Mouse (Mus musculus): Measurements from ENCODE around the gene Mtss1l.

Gene Mtss1l

DNA sequence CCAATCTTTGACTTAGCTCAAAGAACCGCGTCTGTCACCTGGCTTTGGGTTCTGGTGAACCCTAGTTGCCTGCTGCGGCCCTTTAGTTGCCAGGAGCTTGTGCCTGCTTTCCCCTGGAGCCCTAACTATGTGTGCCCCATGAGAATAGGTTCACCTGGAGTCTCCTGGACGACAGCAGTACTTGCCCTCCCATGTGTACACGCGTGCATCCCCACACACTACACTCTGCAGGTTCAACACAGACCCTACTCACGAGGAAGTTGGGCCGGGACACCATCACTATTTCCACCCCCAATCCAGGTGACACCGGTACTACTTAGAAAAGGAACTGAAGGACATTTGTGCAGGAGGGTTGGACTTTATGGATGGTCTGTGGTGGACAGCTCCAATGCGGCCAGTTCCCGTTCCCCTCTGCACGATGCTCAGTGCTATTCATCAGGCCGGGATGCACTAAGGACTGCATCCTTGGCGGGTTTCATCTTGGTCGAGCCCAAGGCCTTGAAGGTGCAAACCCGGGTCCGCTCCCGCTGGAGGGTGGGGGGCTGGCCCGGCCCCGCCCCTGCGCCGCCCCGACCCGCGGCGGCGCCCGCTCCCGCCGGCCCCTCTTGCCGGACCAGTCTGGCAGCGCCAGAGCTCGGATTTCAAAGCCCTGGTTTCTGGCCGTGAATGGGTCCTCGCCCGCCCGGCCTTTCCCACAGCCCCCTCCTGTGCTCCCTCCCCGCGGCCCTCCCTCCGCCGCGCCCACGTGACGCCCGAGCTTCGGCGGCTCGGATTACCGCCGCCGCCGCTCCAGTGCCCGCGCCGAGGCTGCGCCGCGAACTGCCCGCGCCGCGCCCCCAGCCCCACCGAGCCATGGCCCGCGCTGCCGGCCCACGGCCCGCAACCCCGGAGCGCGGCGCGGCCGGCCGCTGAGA is at the start of gene Mtss1l:
TSS of gene Mtss1l (plus strand) at position 792 of the 914 bp plus-strand sequence.
- peak; percentile 94 for DNase-seq

DNA sequence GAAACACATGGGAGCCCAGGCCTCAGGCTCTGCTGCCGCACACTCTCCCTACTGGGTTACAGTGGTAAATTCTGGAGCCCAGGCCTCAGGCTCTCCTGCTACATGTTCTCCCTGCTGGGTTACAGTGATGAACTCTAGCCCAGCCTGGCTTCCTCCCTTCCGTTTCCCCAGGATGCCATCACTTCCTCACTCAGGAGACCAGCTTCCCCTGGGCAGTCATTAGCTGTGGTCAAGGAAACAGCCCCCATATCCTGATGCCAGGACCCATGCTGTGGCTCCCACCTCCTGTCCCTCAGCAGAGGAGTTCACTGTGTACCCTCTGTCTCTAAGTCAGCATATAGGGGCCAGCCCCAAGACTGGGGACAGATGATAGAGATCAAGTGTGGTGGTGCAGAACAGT is 49.1 kb upstream of the Mtss1l start:
- DNase-seq = no peak

DNA sequence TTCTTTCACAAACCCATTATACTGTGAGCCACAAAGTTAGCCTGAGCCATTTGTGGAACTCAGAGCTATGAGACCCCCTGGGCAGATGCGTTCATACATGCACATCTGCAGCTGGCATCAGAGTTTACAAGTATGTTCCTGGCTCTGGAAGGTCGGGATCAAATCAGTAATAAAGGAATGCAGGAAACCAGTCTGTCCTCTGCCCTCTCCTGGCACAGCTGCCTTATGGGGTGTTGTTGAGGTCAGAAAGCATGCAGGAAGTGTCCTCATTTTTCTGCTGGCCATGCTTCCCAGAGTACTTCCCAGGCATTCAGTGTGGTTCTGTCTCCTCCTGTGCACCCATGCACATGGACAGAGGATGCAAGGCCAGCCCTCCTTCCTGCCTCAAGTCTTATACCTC is 48.1 kb upstream of the Mtss1l start:
- no peak for DNase-seq

DNA sequence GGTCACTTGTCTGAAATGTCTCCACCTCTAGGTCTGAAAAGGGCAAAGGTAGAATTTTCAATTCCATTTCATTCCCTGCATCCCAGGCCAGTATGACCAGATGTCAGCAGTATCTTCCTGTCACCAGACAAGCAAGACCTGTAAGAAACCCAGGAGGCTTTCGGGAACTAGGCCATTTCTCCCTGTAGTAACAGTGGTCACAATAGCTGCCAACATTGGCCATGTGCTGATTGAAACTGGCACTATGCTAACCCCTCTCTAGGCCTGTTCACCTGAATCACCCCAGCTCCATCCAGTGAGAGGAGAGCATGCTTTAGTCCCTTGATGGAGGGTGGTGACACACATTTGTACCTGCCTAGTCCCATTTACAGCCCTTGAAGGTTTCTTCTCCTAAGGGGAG is 46.7 kb upstream of the Mtss1l start:
- no peak for DNase-seq

DNA sequence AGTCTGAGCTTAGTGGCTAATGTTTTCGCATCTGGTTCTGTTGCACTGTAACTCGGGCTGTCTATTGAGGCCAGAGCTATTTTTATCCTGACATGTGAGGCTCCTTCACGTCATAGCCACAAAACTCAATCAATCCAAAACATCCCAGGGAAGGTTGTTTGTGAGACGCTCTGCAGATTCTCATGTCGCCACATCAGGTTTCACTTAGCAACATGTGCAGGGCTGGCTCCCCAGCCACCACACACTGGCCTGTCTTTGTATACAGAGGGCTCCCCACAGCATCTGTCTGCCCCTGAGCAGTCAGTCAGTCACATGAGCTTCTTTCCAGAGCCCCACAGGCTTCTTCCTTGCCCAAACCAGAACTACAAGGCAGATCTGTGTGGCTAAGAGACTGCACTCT is 44.6 kb upstream of the Mtss1l start:
- DNase-seq = no peak

DNA sequence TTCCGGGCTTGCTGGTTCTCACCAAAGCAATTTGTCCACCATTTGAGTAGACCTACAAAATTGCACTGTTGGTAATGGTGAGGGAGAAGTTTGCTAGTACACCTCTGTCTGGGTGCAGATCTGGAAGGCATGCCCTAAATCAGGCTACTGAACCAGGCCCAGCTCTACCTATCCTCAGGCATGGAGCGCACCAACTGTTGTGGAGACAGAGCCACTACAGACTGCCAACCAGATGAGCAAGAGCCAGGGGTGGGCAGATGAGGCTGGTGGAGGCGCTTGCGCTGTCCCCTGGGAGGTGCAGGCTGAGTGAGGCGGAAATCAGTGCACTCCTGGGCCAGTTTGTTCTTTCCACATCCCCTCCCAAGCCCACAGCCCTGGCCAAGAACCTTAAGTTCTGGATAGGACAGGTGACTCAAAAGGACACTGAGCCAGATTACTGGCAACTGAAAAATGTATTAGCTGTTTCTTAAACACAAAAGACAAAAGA is 44.1 kb upstream of the Mtss1l start:
- no peak for DNase-seq

DNA sequence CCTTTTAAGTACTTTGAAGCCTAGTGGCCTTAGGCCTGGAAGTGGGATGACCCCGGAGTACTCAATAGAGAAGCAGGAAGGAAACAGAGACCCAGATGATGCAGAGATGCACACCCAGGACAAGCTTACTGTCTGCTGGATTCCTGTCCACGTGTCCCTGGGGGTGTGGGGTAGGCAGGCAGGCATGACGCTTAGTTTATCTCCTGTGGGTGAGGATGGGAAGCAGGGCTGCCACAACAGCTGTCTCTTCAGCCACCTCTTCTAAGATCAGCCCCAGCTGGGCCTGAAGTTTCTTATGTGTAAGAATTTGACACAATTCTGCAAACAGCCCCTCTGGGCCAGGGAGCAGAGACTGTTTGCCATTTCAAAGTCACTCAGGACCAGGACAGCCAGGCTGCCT is 42.3 kb upstream of the Mtss1l start:
- no peak for DNase-seq

DNA sequence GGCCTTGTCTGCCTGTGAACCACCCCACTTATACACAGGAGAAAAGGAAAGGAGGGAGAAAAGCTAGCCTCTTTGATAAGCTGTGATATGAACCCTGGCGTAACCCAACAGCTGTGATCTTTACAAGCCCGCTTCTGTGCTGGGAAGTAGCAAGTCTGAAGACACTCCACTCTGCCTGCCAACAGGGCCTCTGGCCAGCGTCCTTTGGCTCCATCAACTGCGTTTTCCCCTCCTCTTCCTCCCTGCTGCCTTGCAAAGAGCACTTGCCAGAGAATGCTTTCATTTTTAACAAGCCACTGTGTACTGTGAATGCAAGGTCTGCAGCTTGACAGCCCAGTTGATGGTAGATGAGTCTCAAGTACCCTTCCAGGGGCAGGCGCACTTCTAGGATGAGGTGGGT is 33.5 kb upstream of the Mtss1l start:
- DNase-seq = no peak

DNA sequence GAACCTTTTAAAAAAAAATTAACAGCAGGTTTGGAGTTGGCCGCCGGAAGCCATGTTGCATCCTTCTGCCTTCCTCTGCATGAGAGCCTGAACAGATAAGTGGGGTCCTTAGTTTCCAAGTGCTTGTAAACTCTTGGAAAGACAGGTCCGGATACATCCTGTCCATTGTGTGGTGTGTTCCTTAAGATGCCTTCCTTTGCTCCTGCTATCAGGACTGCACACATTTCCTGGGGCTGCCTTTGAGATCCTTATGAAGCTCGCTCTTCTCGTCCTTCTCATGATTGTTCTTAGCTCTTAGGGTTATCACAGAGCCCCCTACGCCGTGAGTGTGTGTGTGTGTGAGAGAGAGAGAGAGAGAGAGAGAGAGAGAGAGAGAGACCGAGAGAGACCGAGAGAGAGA is 31.3 kb upstream of the Mtss1l start:
- DNase-seq = no peak

DNA sequence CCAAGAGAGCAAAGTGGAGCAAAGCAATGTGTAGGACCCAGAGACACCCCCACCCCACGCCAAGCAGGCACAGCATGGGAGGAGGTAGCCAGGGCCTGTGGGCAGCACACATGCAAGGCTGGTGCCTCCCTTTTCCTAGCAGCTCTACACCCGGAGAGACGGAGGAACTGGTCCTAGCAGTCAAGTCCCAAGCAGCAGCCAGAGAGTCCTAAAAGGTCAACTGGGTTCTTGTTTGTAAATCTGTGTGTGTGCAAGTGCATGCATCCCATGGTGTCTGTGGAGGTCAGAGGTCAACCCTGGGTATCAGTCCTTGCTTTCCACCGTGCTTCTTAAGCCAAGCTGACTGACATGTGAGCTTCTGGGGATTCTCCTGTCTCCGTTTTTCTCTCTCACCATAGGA is 27.1 kb upstream of the Mtss1l start:
- DNase-seq = peak; percentile 24

DNA sequence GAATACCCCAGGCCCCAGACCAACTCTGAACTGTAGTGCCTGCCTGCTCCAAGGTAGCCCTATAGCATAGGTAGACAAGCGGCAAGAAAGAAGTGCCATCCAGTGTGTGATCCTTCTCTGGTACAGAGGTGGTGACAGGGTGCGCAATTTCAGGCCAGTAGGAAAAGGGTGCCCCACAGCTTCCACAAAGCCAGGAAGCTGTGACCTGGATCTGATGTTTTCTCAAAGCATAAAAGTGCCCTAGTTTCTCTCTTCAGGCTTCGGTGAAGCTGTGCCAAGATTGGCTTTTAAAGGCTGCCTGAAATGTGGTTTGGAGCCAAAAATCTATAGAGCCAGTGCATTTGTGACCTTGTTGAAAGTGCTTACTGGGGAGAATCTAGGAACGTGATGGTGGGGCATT is 26.4 kb upstream of the Mtss1l start:
- DNase-seq = peak; percentile 58

DNA sequence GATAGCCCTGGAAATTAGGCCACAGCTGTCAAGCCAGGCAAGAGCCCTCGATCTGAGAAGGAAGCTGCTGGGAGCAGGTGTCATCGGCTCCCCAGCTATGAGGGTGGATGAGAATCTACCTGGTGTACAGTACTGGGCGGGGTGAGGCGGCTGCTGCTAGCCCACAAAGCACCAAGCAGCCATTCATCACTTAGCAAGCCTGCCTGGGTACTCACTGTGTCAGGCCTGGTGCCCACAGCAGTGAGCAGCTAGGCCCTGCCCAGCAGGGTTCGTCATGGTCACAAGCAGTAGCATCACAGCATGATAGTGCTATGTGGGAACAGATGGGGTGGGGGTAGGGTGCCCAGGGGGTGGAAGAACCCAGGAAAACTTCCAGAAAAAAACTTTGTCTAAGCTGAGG is 25.8 kb upstream of the Mtss1l start:
- peak; percentile 74 for DNase-seq

DNA sequence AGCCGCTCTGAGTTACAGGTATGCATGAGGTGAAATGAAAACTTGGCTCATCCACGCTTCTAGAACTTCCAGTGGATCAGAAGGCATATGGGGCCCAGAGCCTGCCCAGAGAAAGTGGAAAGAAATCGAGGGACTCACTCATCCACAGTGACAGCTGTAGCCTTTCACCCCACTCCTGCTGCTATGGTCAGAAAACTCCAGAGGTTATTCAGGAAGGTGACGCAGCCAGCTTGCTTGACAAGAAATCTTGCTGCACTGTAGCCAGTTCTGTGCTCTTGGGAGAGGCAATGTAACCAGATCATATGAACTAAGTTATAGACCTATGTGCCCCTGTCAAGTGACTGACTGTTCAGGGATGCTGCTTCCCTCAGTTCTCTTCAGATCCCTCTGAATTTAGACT is 25.2 kb upstream of the Mtss1l start:
- no peak for DNase-seq

DNA sequence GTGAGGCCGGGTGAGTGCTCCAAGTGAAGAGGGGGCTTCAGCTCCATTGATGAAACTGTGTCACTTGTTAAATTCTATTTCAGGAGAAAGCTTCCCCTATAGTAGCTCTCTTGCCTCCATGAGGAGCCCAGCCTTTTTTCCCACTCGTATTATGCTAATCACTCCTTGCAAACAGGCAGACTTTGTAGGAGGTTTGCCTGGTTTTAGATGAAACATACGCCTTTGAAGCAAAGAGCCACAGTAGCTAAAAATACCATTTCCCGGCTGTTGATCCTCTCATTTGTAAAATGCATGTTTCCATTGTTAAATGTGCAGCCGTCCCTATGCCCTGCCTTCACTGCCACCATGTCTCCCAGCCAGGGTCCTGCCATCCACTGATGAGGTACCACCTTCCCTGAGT is 23.7 kb upstream of the Mtss1l start:
- DNase-seq = no peak

DNA sequence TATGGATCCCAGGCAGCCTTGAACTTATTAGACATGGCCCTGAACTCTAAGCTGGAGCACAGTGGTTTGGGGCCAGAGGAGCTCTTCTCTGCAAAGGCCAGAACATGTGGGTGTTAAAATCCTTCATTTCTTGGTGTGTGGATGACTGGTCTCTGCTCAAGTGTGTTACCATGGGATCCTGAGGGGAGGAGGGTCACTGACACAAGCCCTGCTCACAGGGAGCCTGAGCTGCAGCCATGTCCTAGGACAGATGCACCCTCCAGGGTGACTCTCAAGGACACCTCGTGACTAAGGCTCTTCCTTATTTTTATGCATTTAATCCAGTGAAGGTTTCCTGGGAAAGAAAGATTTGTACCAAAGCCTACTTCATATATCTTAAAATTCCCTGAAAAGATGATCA is 23.2 kb upstream of the Mtss1l start:
- no peak for DNase-seq

DNA sequence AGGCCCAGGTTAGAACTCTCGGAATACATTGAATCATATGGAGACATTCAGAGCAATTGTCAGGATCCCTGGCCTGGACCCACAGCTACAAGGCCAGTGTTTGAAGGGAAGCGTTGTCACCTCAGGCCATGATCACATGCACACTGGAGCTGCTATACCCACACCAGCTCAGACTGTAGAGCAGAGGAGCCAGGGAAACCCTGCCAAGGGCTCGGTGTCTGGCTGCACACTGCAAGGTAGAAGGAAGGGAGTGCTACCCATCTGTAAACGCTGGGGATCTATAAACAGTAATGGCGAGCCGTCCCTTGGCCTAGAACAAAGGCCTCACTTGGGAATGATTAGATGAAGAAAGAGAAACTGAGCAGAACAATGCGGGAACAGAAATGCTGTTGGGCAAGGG is 21.8 kb upstream of the Mtss1l start:
- no peak for DNase-seq

DNA sequence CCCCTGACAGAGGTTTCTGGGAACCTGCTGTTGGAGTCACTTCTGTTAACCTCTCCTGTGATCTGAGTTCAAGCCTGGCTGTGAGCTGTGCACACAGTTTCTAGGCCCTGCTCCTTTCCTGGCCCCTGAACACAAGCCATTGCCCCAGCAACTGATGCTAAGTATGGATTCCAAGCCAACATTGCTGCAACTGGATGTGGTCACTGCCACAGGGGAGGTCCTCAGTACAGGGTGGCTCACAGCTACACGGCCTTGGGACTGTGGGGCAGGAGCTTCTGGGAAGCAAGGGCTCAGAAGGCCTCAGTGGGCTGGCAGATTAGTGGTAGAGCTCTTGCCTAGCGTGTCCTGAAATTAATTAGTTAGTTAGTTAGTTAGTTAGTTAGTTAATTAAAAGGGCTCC is 20.7 kb upstream of the Mtss1l start:
- no peak for DNase-seq

DNA sequence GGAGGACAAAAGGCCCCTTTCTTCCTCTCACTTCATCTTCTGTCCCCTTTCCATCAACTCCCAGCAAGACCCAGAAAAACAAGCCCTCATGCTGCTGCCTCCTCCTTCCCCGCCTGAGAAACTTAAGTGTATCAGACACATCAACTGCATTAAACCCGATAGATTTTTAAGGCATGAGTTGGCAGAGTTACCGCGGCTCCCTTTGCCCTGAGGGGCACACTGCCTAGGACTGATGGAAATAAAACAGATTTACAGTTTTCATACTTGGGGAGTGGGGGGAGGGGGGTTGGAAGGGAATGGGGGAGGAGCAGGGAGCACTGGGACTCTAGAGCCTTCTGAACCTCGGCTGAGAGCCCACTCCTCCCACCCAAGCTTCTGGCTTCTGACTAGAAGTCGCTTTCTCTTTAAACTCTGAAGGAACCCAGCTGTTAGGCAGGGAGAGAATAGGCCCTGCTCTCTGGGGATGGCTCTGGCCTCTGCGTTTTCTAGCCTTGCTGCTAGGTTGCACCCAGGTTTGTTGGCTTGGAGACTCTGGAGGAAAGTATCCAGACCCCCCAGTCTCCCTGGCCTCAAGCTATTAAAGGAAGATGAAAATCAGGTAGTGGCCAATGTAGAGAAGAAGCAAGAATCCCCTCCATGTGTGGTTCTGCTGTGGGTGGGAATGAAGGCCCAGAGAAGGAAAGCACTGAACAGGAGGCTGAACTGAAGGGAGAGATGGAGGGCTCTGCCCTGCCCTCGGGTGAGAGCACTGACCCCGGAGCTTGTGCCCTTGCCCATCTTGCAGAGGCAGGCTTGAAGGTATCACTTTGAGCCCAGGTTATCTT is 18.4 kb upstream of the Mtss1l start:
- DNase-seq = peak; percentile 71

DNA sequence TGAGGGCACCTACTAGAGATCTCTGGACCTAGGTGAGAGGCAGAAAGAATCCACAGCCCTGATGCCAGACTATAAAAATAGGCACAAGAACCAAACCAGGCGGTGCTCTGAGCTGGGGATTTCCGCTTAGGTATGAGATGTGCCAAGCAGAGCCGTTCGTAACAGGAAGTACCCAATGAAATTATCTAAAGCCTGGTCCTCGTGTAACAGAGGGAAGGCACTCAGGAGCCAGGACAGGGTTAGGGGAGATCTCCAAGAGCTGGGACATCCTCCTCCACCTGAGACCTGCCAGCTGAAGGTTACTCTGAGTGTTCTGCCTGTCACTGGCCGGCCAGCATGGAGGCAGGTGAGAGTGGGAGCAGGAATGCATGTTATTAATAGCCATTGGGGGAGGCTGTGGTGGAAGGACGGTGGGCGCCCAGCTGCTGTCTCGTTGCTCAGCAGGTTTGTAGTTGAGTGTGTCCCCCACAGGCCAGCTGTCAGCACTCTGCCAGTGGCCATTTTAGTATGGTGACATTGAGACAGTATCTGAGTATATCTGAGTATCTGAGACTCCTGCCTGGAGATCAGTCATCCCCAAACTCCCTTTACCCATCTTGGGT is 17.7 kb upstream of the Mtss1l start:
- no peak for DNase-seq

DNA sequence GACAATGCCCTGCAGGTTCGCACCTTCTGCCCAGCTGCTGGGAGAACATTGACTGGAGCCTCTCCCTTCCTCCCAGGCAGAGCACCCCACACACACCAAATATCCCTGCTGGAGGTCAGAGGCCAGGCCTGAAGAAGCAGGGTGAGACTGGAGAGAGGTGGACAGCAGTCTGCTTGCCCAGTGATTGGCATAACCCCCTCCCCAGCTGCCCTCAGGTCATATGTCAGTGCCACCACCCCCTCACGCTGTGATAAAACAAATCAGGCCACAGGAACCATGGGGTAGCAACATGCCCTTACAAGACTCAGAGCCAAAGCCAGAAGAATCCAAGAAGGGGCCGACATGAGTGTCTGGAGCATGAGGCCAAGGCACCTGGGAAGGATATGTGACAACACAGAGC is 17.2 kb upstream of the Mtss1l start:
- no peak for DNase-seq

DNA sequence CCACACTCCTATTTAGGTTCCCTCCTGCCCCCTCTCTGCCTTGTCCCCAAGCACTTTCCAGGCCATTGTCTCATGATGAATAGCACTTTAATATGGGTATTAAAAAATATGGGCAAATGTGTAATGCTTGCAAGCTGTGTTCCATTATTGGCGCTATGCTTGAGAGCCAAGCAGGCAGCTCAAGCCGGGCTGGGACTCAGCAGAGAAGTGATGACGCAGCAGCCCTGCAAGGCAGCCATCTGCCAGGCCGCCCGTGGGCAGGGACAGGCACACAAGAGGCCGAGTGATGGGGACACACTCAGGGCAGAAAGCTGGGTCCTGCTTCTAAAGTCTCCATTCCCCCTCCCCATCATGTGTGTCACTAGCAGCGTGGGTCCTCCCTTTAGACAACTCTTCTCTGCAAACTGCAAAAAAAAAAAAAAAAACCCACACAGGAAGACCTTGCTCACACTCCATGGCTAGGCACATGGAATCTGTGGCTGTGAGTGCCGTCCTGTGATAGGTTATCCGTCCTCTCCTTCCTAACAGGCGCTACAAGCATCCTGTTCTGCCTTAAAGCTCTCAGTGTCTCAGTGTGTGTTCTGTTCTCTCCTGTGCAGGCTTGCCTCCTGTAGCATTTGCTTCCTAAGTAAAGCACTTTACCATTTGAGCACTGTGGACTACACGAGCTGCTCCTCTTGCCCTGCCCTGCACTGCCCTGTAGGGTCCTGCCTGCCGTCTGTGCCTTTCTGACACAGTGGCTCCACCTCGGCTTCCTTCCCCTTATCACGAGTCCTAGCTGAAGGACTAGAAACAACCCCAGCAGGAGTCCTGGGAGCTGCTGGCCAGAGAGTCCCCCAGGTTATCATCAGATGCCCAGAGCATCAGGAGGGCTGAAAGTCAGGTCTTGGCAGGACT is 15.6 kb upstream of the Mtss1l start:
- DNase-seq = no peak

DNA sequence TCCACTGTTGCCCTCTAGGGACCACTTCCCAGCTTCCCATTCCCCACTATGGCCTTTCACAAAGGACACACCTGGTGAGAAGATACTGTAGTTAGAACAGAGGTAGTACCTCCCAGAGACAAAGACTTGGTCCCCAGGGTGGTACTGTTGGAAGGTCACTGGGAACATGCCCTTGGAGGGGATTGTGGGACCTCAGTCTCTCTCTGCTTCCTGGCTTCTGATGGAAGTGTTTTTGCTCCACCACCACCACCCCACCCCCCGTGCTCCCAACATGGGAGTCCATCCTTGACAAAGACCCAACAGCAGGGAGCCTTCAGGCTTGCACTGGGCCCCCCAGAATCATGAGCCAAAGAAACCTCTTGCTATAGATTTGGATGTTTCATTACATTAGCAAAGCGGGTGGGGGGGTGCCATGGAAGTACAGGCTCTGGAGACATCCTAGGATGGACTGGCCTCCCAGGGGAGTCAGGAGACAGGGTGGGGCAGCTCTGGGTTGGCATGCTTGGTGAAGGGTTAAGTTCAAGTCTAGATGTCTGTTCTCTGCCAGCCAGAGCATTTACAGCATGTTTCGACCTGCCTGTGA is 14.9 kb upstream of the Mtss1l start:
- no peak for DNase-seq
